Mouse (Mus musculus) midbrain, embryonic 12.5 days (tissue): ENCODE measurements at regions not wholly inside any gene's neighbourhood (a gene's known extent, or its start where the extent isn't known, plus 50 kb on each side); places are given as distances from the start of the nearest gene placed in this dataset.

Experiments
- ATAC-seq: fragments of 200-750 bp; cut with Nextera tagmentation; 2 replicates; pipeline ENCODE4 v1.8.0; 2017; ENCODE audit warnings: low read depth, moderate TSS enrichment, moderate library complexity; ENCODE audit not compliant: low FRiP score
- H3K27ac ChIP-seq: fragments of 300-500 bp; sonication (generic); replicated peaks from 2 replicates; pipeline ENCODE4 v1.5.1; 2016; ENCODE audit warnings: mild to moderate bottlenecking
- H3K27me3 ChIP-seq: fragments of 300-500 bp; sonication (generic); 2 replicates; pipeline ENCODE4 v1.6.1; 2016; ENCODE audit warnings: mild to moderate bottlenecking
- H3K36me3 ChIP-seq: fragments of 300-500 bp; sonication (generic); 2 replicates; pipeline ENCODE4 v1.6.1; 2016
- H3K4me1 ChIP-seq: fragments of 300-500 bp; sonication (generic); 2 replicates; pipeline ENCODE4 v1.6.1; 2016
- H3K4me2 ChIP-seq: fragments of 300-500 bp; sonication (generic); replicated peaks from 2 replicates; pipeline ENCODE4 v1.6.1; 2016; ENCODE audit warnings: mild to moderate bottlenecking, moderate library complexity
- H3K4me3 ChIP-seq: fragments of 300-500 bp; sonication (generic); 2 replicates; pipeline ENCODE4 v1.5.1; 2016; ENCODE audit warnings: mild to moderate bottlenecking
- H3K9ac ChIP-seq: fragments of 300-500 bp; sonication (generic); replicated peaks from 2 replicates; pipeline ENCODE4 v1.6.1; 2016; ENCODE audit warnings: mild to moderate bottlenecking, moderate library complexity
- H3K9me3 ChIP-seq: fragments of 300-500 bp; sonication (generic); 2 replicates; pipeline ENCODE4 v1.6.1; 2016; ENCODE audit warnings: mild to moderate bottlenecking
- WGBS: fragments of 180-500 bp; shearing (Covaris S2); methylation state at CpG from one replicate; pipeline ENCODE4 v1.1.7; 2016; 5-methylcytosine and 5-hydroxymethylcytosine counted together

DNA sequence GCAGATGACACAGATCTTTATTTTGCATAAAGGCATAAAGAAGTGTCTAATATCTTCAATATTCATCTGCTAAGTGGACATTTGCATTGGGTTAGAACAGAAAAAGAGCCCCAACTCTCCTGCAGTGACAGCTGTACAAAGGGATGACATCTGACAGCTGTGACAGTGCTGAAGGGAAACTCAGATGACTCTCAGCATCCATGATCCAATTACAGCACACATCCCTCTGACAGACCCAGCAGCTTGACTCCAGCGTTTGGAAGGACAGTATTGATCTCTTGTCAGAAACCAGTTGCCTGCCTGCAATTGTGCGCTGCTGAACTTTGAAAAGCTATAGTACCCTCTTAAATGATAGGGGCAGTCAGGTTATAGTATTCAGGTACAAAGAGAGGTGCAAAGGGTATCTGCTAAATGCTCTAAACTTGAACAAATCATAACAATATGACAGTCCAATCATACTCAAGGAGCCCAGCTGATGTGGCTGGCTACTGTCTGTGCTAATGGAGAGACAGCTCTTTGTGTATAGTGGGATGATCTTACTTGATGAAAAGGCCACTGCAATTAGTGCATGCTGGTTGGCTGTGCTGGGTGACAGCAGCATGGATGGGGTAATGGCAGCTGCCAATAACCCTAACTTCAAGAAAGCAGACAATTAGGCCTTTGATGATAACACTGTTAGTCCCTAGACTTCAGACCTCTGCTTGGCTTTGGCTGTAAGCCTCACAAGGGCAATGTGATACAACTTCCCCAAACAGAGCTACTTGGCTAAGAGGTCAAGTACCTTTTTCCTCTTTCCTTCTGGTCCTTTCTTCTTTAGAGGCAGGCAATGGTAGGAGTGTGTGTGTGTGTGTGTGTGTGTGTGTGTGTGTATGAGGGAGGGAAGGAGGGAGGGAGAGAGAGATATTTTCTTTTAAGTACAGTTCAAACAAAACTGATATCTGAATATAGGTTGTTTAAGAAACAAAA lies 662.9 kb downstream of the Nr4a2 start:
- peak overlapping the region; percentile 52; the same call in 1 of the 2 replicates for H3K27ac ChIP-seq
- ATAC-seq: peak; percentile 67
- no peaks in the 10 kb centered on the region for H3K36me3 ChIP-seq
- H3K4me3 ChIP-seq: no peak overlapping the region
- H3K4me1 ChIP-seq: peaks cover 16% of the 10 kb centered on the region
- H3K27me3 ChIP-seq: no peaks in the 10 kb centered on the region
- 38% methylated on average over 2 of the region's 2 CpGs for WGBS
- no peaks in the 10 kb centered on the region for H3K9me3 ChIP-seq
- H3K4me2 ChIP-seq: no peak overlapping the region
- H3K9ac ChIP-seq: no peak overlapping the region

DNA sequence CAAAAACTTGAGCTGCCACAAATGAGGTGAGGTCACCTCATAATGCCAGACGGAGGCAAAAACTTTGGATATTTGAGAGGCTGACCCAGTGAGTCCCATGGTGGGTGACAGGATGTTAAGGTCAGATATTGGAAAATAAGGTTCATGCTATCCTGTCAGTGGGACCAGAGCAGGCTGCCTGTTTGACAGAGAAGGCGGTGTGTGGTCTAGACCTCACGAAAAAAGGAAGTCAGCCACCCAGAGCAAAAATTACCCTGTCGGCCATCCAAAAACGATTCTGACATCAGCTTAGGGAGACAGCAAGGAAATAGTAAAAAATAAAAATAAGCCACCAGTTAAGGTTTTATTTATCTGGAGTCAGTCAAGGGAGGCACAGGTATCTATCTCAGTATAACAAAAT lies 664.4 kb downstream of the Nr4a2 start:
- ATAC-seq: no peak
- no peaks in the 10 kb centered on the region for H3K9me3 ChIP-seq
- H3K9ac ChIP-seq: no peak overlapping the region
- H3K36me3 ChIP-seq: no peaks in the 10 kb centered on the region
- H3K4me3 ChIP-seq: no peak overlapping the region
- WGBS: 78% methylated on average over 5 of the region's 5 CpGs
- H3K27ac ChIP-seq: no peak overlapping the region
- no peak overlapping the region for H3K4me2 ChIP-seq
- H3K27me3 ChIP-seq: no peaks in the 10 kb centered on the region
- peaks cover 18% of the 10 kb centered on the region for H3K4me1 ChIP-seq

DNA sequence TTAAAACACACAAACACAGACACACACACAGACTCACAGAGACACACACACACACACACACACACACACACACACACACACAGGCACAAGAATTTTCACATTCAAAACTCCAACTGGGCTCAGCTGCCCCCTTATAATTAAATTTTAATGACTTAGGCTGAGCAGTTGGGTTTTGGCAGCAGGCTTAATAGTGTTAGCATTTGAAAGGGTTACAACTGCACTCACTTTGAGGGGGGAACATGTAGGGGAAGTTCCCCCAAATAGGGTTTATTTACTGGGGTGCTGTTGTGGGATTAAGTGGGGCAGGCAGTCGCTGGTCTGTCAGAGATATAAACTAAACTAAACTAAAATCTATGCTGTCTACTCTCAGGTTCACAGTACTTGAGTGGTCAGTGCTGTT lies 666.2 kb downstream of the Nr4a2 start:
- WGBS: 19% methylated on average over 1 of the region's 1 CpGs
- Histone ChIP-seq H3K4me3 (no peak overlapping the region), H3K27me3 (no peaks in the 10 kb centered on the region), H3K4me1 (peaks cover 18% of the 10 kb centered on the region), H3K4me2 (no peak overlapping the region), H3K9me3 (no peaks in the 10 kb centered on the region), H3K36me3 (no peaks in the 10 kb centered on the region), H3K9ac (no peak overlapping the region), H3K27ac (no peak overlapping the region)
- ATAC-seq: peak; percentile 38

DNA sequence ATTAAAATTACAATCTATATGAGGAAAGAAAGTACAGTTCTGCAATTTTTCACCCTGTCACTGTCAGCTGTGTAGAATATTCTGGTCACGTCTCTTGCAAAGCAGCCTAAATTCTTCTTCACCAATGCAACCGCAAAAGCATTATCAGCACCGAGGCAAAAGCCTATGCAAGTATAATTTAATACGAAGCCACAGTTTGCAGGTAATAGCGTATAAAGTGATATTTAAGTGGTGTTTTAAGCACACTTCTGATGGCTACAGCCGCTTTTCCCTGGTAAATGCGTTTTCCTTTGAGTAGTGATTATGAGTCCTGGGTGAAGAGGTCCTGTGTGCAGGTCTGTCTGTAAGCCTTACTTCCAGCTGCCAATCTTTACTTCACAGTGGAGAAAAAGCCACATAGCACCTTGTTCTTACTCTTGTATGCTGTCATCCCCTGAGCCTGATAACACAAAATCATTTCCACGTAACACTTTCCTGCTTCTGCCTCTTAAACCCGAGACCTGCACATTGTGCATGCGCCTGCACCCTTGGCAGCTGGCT lies 667.9 kb downstream of the Nr4a2 start:
- no peak overlapping the region for H3K4me3 ChIP-seq
- H3K27me3 ChIP-seq: no peaks in the 10 kb centered on the region
- H3K9me3 ChIP-seq: no peaks in the 10 kb centered on the region
- 0 out of 2 replicates have a peak overlapping the region, but pooled peaks have one; percentile 36 for H3K27ac ChIP-seq
- H3K4me1 ChIP-seq: peaks cover 18% of the 10 kb centered on the region
- ATAC-seq: no peak
- H3K4me2 ChIP-seq: no peak overlapping the region
- no peak overlapping the region for H3K9ac ChIP-seq
- no peaks in the 10 kb centered on the region for H3K36me3 ChIP-seq
- 57% methylated on average over 10 of the region's 10 CpGs for WGBS

DNA sequence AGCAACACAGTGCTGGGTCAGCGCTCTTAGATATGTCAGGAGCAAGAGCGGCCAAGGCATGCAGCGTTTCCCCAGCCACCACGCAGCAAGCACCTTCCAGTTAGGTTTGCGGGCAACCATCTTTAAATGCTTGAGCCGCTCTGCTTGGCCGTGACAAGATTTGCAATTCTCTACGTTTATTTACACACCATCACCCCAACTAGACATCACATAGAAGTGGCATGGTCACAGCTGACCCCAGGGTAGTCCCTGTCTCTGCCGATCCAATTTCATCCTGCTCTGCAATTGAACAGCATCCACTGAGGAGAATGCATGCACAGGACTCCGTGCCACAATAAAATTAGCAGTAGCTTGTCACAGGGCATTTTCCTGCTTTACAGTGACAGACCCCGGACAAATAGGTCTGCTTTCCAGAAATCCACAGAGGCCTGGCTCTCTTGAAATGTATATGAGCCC lies 669.2 kb downstream of the Nr4a2 start:
- H3K4me1 ChIP-seq: peaks cover 18% of the 10 kb centered on the region
- peak overlapping the region; percentile 29 for H3K4me3 ChIP-seq
- no peaks in the 10 kb centered on the region for H3K36me3 ChIP-seq
- peak; percentile 88 for ATAC-seq
- H3K27me3 ChIP-seq: no peaks in the 10 kb centered on the region
- H3K4me2 ChIP-seq: peak overlapping the region; percentile 49
- 4% methylated on average over 11 of the region's 11 CpGs for WGBS
- H3K27ac ChIP-seq: peak overlapping the region; percentile 80
- no peaks in the 10 kb centered on the region for H3K9me3 ChIP-seq
- H3K9ac ChIP-seq: no peak overlapping the region

DNA sequence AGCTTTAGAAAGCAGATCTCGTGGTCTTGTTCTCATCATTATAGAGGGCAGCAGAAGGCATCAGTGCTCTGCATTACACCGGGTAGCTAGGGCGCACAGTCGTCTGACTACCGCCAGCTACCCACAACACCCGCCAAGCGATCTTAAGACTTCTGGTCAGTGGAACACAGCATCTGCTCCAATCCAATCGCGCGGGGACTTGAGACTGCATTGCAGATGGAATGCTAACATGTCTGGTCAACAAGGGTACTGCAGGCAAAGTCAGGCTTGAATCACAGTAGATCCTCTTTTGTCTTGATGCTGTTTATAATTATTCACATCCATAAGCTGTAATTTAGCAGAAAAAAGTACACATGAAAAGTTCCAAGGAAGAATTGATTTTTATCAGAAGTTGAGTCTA lies 682.9 kb downstream of the Nr4a2 start:
- H3K4me3 ChIP-seq: no peak overlapping the region
- WGBS: 85% methylated on average over 10 of the region's 10 CpGs
- no peak overlapping the region for H3K4me2 ChIP-seq
- H3K9ac ChIP-seq: no peak overlapping the region
- no peaks in the 10 kb centered on the region for H3K9me3 ChIP-seq
- no peak overlapping the region for H3K27ac ChIP-seq
- H3K27me3 ChIP-seq: no peaks in the 10 kb centered on the region
- H3K36me3 ChIP-seq: no peaks in the 10 kb centered on the region
- no peaks in the 10 kb centered on the region for H3K4me1 ChIP-seq
- ATAC-seq: no peak
